Mouse (Mus musculus): Measurements from ENCODE around the gene Rrp36.

Gene Rrp36

DNA sequence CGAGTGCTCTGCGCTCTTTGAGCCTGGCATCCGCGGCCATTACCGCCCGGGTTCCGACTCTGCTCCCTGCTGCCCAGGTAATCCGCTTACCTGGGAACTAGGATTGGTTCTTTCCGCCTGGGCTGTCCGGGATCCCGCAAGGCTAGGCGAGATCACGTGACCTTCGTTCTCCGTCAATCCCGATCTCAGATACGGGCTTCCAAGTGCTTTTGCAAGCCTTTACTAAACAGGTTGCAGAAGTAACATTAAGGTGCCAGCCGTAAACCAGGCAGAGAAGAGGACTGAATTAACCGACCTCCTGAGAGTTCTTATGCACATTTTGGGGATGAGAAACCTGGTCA lies 27.9 kb downstream of the Rrp36 start:
- no peak for DNase-seq (ENCODE audit: low spot score)

DNA sequence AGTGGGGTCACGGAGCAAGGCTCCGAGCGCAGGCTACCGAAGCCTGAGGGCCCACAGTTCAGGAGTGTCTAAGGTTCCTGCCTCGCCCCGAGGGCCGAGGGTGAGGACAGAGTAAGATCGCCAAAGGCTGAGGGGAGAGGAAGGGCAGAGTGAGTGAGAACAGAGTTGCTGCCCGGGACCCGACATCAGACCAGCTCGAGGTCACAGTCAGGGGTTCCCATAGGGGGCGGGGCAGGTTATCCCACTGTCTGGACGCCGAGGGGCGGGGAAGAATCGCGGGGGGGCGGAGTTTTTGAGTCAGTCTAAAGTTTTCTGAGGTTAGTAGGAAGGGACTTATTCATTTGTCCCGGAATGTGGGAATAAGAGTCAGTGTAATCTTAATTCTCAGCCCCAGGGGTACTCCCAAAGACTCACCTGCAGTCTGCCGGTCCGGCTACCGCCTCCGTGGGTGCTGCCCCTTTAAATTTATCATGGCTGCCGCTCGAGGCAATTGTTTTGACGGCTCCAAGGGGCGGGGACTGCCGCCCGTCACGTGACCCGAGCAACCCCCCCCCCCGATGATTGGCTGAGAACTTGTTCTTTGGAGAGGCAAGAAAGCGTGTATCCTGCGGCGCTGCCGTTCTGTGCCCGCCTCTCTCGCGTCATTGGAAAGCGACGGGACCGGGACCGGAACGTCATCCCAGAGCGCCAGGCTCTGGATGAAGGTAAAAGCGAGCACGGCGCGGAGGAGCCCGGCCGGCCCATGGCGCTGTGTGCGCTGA lies 28.4 kb downstream of the Rrp36 start, which contains the start of the genes Klc4 and Mrpl2:
Klc4 (minus strand) TSS at position 462 of the 761 bp plus-strand sequence.
Mrpl2 (plus strand) TSS at position 669 of the 761 bp plus-strand sequence.
- DNase-seq (ENCODE audit: low spot score) = peak; percentile 99

DNA sequence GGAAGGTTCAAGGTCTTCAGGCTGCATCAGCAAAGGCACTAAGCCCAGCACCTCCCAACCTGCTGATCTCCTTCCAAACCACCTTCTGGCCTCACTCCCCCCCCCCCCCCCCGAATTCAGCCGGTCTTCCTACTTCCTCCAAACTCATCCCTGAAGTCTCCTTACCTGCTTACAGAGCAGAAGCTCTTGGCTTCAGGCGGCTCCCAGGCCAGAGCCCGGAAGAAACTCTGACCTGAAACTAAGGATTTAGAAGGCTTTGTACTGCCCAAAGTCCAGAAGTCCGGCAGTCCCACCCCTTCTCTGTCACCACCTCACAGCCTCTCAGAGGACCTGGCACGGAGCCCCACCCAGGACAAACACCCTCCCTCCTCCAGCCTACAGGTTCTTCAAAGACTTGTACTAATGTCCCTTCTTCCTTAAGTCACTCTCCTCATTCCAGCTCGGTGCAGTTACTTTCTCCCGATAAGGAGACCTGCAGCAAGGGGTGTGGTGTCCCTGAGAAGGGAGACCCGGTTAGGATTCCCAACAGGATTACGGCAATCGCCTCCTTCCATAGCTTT lies 29.2 kb downstream of the Rrp36 start:
- DNase-seq (ENCODE audit: low spot score) = no peak

DNA sequence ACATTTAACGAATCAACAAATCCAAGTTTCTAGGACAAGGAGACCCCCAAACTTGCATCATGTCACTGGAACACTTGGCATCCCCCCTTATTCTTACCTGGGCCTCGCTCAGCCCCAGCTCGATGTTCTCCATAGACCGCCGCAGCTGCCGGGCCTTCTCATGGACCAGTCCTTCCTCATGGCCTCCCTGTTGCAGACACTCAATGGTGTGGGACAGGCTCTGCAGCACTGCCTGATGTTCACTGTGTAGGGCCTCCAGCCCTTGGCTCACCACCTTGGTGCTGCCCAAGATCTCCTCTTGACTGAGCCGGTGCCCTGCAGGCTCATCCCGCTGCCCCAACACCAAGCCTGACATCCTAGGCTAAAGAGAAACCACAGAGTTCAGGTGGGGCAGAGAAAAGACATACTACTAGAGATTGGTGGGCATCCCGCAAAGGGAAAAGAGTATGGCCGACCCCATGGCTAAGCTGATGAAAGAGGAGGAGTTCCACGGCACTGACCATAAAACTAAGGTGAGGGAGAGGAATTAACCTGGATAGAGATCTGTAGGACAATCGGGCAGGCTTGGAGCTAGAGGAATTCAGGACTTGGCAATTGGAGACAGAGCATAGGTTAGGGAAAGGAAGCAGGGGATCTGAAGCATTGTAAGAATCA lies 29.9 kb downstream of the Rrp36 start:
- DNase-seq (ENCODE audit: low spot score) = no peak

DNA sequence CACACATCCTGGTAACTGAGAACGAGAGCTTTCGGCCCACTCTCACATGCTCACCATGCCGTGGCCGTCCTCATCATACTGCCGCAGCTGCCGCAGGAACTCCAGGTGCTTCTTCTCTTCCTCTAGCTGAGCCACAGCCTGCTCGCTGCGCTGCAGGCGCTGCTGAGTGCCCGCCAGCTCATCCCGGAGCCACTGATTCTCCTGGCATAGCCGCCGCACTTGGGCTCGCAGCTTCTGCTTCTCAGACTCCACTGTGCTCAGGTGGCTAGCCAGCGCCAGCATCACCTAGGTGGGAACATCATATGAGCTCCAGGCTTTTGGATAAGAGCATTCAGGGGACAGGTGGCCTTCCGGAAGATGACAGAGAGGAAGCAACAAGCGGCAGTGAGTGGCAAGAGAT lies 32.1 kb downstream of the Rrp36 start:
- DNase-seq (ENCODE audit: low spot score) = no peak

DNA sequence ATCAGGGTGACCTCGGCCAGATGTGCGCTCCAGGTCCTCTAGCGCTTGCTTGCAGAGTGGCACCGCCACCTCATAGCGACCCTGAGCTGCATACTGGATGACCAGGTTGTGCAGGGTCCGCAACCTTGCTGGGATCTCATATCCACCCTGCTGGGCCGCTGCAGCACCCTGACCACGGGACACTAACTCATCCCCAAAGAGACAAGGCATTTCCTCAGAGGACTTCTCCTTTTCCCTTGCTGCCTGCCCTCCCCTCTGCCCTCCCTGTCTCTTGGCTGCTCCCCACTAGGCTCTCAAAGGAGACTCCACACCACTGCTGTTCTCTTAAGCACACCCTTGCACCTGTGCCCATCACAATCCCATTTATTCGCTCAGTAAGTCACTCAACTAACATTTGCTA lies 34.2 kb downstream of the Rrp36 start:
- DNase-seq (ENCODE audit: low spot score) = no peak

DNA sequence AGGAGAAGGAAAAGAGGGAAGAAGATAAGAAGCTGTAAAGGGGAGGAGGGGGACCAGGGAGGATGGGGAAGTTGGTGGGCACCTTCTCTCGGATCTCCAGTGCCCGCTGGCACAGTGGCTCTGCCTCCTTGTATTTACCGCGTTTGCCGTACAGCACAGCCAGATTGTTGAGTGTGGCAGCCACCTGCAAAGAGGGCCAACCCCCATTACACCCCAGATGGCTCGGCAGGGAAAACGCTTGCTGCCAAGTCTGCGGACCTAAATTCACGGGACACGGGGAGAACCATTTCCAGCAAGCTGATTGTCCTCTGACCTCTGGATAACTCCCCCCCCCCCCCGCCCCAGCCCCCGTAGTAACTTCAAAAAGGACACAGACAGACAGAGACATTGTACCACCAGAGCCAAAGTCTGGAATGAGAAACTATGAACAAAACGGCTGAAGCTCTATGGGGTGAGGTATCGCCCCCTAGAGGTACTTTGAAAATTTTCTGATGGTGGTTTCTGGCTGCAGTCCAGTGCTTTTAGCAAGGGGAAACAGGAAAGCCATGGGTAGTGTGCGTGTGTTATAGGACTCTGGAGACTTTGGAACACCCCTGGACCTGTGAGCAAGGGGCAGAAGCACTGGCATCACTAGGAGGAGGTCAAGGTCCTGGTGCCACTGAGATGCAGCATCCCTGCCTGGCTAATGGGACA lies 37.2 kb downstream of the Rrp36 start:
- peak; percentile 81 for DNase-seq (ENCODE audit: low spot score)

DNA sequence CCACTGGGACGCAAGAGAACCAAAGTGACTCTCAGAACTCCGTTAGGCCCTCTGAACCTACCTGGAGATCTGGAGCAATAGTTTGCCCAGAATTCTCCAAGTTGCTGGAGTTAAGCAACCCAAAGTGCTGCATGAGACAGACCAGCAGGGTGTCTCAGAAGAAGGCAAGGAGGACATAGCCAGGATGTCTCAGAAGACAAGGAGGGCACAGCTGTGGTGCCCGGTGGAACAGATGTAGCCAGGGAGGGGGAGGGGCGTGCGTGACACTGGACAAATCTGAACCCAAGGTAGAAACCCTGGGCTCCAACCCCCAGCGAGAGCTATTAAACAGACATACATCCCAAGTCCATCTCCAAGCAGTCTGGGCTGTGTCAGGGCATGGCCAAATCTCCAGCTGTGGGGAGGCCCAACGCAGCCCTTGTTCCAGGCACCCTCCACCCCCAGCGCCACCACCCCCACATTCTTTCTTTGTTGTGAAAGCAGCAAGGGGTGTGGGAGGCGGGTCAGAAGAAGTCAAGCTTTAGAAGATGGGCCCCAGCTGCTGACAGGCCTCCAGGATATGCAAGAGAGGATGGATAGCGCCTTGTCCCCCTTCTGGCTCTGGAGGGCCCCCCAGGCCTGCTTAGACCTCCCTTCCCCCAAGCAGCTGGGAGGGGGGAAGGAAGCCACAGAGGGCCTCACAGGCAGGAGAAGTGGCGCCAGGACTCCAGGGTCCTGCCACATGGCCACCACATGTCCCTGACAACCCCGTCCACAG lies 44.3 kb downstream of the Rrp36 start:
- DNase-seq (ENCODE audit: low spot score) = no peak

DNA sequence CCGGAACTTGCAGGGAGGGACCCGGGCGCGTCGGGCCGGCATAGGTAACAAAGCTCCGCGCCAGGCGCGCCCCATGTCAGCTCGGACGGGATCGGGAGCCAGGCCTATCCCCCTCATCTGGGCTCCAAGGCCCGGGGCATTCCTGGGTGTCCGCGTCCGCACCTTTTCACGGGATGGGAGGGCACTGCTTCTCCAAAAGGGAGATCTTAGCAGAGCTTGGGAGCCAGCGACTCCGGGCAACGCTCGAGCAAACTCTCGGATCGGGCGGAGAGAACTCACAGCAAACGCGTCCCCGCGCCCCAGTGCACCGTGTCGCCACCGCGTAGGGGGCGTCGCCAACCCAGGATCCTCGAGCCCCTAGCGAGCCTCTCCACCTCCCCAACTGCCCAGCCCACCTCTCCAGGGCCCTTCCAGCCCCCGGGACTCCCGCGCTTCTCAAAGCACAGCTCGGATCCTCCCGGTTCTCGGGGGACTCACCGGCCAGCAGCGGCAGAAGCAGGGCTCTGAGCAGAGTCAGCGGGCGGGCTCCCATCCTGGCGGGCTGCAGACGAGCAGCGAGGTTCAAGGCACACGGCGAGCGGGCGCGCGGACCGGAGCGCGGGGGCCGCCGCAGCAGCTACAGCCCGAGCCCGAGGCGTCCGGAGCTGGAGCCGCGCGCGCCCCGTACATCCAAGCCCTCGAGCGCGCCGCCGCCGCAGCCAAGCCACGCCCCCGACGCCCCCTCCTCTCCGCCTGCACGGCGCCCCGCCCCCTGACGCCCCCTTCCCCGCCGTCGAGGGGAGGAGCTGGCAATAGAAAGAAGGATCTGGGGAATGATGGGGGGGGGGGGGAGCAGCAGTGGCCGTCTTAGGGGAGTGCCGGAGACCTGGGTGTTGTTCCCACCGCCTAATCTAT lies 45.1 kb downstream of the Rrp36 start, which contains the start of gene Ptk7:
Ptk7 (minus strand) TSS at position 714 of the 894 bp plus-strand sequence.
- no peak for DNase-seq (ENCODE audit: low spot score)

DNA sequence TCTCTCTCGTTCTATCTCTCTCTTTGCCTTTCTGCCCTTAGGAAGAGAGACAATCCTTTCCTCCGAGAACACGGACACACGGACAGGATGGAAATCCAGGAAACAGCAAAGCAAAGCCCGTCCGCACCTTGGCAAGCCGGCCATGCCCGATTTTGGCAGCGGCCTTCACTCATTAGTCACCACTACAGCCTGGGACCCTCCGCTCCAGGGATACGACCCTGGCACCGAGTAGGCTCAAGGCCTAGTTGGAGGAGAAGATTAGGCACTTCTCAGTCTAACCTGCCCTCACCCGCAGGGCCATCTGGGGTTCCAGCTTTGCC lies 45.7 kb downstream of the Rrp36 start:
- DNase-seq (ENCODE audit: low spot score) = no peak

DNA sequence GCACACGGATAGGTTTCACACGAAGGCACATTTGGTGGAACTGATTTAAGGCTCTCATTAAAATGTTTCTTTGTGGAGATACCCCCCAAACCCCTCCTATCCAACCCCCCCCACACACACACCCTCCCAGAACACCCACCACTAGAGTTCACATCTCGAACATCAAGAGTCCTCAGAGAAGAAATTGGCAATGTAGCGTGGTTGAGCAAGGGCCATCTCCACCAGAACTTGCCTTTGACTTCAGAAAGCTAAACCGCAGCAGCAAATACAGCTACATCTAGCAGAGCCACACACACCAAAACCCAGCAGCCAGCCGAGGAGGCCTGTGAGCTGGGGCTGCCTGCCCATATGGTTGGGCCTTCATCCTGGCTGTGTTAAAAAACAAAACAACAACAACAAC lies 46.7 kb downstream of the Rrp36 start:
- DNase-seq (ENCODE audit: low spot score) = no peak

DNA sequence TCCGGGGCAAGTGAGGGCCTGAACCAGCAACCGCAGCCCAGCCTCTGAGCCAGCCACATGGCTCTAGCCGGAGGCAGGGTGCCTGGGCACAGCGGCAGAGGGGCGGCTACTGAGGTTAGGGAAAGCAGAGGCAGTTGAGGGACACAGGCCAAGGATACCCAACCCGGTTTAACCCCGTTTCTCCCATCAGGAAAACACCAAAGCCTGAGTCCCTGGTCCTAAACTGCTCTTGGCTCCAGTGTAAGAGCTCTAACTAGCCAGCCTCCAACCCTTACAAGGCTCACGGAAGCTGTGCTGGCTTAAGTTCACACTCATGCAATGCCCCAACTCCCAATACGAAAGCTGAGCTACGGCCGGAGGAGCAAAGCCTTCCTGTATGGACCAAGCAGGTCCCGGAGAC lies 49.6 kb downstream of the Rrp36 start:
- DNase-seq (ENCODE audit: low spot score) = no peak

DNA sequence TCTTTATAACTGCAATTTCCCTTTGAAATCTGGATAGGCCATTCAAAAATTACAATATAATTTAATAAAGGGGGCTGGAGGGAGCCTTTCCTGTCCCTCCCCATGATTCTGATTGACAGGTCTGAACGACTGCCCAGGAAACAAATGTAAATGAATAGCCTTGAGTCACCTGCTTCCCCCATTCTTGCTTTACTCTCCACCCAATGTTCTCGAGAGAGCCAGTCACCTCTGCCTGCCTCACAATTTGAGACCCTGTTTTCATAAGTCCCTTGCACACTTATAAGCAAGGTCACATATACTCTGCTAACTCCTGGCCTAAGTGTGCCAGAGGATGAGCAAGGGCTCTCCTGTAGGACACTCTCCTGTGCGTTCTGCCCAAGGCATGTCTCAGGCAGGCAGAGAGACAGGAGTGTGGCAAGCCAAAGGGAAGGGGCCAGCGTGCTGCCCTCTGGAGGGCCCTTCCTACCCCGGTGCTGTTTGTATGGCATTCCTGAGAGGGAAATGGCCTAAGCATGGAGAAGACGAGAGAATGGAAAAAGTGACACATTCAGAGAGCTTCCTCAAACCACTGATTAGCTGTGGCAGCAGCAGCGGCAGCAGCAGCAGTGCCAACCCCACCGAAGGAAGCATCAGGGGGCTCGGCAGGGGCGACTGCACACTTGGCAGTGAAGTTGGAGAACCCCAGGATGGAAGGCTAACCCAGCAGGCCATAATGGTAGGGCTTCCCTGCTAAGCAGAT lies 50.2 kb downstream of the Rrp36 start:
- peak; percentile 23 for DNase-seq (ENCODE audit: low spot score)

DNA sequence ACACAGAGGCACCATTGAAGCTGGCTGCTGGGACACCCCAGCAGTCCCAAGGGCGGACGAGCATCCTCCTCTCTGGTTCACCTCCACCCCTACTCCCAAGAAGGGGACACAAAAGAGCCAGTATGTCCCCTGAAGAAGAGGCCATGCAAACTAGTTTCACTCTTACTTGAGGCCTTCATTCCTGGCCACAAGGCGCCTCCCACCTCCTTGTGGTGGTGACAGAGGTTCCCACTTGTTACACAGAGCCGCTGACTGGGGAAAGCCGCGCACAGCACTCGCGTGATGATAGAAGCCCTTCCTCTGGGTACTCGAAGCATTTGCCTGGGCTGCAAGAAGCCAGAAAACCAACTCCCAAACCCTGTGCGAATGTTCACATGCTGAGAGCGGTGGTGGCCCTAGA lies 51.9 kb downstream of the Rrp36 start:
- no peak for DNase-seq (ENCODE audit: low spot score)

DNA sequence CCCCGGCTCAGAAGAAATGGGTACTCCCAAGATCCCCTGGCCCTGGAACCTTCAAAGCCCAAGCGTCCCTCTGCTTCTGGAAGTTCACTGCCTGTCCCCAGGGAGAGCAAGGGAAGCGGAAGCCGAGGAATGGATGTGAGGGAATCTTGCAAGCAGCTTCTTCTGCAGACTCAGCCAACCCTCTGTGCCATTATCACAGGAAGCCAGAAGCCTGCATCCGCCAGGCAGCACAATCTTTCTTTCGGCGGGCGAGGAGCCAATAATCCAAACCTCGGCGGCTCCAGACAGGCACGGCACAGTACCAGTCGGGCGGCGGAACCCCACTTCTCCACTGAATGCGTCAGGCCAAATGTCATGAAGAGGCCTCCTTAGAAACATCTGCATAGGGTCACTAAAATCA lies 52.8 kb downstream of the Rrp36 start:
- peak; percentile 54 for DNase-seq (ENCODE audit: low spot score)

DNA sequence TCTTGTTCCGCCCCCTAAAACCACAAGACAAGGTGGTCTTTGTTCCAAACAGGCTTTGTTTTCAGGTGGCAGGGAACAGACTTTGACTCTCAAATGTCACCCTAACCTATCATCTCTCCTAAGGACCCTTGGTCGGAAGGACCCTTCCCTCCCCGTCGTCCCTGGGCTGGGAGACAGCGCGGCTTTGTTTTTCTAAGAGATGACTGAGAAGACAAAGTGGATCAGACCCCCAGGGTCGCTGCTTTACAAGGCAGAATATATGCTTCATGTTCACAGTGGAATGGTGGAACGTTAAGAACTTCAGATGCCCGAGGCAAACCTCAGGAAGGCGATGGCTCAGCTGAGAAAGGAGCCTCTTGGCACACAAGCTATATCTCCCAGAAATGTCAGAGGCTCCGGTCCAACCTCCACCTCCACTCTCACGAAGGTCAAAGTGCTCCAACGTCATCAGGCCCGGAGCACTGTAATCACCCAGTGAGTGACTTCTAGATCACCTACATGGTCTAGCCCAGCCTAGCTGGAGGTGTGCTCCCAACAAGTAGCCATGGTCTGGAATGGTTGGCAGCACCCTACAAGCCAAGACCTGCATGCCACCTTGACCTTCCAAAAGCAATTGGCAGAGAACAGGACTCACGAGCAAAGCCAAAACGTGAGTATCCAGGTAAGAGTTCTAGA lies 54.3 kb downstream of the Rrp36 start:
- no peak for DNase-seq (ENCODE audit: low spot score)

DNA sequence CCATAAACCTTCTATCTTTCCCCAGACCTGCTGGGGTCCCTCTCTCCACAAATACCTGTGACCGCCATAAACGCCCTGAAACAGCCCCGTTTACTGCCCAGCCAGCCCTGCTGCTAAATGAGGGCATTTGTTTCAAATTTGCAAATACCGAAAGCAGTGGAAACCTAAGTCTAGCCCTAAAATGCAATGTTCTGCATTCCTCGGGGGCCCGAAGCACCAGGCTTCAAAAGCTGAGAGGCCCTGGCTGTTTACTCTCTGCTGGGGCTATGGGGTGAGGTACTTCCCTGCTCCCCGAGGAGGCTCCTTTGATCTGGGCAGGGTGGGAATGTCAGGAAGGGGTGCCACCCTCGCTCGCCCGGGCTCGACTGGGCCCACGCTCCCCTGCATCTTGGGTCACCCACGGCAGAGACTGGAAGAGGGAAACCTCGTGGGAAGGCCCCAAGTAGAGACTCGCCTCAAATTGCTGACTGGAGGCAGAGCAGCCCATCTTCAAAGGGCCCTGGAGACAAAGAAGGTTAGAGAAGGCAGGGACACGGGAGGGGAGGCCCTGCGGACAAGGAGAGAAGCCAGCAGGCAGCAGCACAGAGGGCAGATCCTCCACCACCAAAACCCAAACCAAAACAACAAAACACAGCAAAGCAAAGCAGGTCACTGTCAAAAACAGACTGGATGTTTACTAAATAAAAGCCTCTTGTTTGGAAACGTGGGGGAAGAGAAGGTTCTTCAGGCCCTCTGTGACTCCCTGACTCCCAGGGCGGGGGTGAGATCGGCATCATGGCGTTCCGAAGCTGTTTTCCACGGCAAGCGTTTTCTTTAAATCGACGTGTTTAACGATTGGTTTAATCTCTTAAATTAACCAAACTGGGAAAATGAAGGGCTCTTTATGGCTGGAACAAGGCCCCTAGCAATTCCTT lies 55.1 kb downstream of the Rrp36 start:
- no peak for DNase-seq (ENCODE audit: low spot score)

DNA sequence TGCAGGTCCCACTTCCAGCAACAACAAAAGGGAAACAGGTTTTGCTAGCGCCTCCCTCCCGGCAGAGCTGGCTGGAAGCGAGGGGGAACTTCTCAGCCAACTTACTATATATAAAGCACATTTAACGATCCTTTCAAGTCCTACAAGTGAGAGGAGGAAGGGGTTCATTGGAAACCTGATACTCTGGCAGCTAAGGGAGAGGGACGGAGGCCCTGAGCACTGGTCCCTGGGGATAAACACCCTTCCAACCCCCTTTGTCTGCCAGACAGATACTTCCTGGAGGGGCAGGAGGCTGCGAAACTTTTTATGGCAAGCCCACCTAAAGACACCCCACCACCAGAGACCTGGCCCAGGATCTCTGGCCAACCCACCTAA lies 55.8 kb downstream of the Rrp36 start:
- DNase-seq (ENCODE audit: low spot score) = no peak

DNA sequence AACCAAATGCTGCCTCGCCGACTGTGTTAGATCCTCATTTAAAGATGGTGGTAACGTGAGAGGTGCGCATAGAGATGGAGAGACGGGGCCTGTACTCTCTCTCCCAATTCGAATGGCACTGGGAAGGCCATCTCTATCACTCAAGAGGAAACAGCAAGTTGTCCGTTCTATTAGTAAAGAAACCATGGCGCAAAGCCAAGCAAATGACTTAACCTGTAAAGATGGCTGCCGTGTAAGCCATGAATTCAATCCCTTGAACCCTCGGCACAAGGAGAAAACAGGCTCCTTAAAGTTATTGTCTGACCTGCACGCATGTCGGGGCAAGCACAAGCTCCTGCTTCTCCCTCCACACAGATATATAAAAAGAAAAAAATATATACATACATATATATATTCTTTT lies 56.4 kb downstream of the Rrp36 start:
- DNase-seq (ENCODE audit: low spot score) = no peak
